Mouse (Mus musculus): ENCODE data around the gene Eqtn.

The Eqtn gene

GRCm38 (mm10) chr4:94928743-94929142 is at the start of gene Eqtn:
Eqtn (minus strand) TSS chr4:94928843.
- no peak for DNase-seq (ENCODE audit: low read depth, low spot score)

GRCm38 (mm10) chr4:94973321-94973720 is 44.7 kb upstream of the Eqtn start:
- peak; percentile 55 for DNase-seq (ENCODE audit: low read depth, low spot score)

GRCm38 (mm10) chr4:94952773-94953172 is 24.1 kb upstream of the Eqtn start:
- no peak for DNase-seq (ENCODE audit: low read depth, low spot score)

- DNase-seq (ENCODE audit: low read depth, low spot score) = no peak
Measured at GRCm38 (mm10) chr4:94941221-94941855, 12.7 kb upstream of the Eqtn start.

GRCm38 (mm10) chr4:94901780-94902179 is 26.9 kb downstream of the Eqtn start:
- peak; percentile 19 for DNase-seq (ENCODE audit: low read depth, low spot score)

GRCm38 (mm10) chr4:94900744-94901143 is 27.9 kb downstream of the Eqtn start:
- DNase-seq (ENCODE audit: low read depth, low spot score) = no peak

Data from telencephalon, adult 2 months (tissue).